Mouse (Mus musculus): ENCODE data around the gene Rufy3.

DNA sequence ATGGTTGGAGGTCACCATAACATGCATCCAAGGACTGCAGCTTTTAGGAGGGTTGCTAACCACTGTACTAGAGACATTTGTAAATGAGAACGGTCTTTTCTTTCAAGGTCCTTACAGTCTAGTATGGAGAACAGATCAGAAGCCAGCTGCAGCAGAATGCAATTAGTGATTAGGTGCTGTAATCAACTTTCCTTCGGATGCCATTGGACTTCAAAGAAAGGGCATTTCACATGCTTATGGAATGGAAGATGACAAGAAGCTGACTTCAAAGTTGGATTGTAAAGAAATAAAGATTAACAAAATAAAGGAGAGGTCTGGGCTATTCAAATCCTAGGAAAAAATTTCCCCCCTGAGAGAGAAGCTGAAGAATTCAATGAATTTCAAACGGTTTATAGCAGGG, 119.4 kb downstream of the Rufy3 start:
- TF ChIP-seq CTCF (IDR thresholded peaks at IDR 0.05; ENCODE audit: extremely low read depth, insufficient read length, insufficient replicate concordance, low read depth, low read length) (no peak), POLR2A (IDR thresholded peaks at IDR 0.05; ENCODE audit: low read depth, low read length) (no peak)
